Mouse (Mus musculus) CH12.LX (cell line): Measurements from ENCODE around the gene Zp3. TPM values are rescaled to one million over a fixed set of nuclear protein-coding genes. Genes with fewer than 3 reads are reported as not detected.

Experiments
- DNase-seq: peaks from one replicate; pipeline ENCODE4 v3.0.0-alpha.2; 2013; ENCODE audit errors: extremely low read depth
- H3K27ac ChIP-seq: 2 replicates; pipeline ENCODE4 v1.5.1; 2012; ENCODE audit warnings: low read depth, mild to moderate bottlenecking, control low read depth, moderate library complexity; ENCODE audit not compliant: insufficient read depth
- H3K27me3 ChIP-seq: replicated peaks from 2 replicates; pipeline ENCODE3; 2012; ENCODE audit warnings: inconsistent platforms
- H3K36me3 ChIP-seq, 2 experiments: replicated peaks in 1 of 2; 2 replicates each; pipeline versions ENCODE3 to v1.6.1; 2012; ENCODE audit warnings: inconsistent platforms in 1 of 2, low read length in 1 of 2, mild to moderate bottlenecking in 1 of 2, mixed read lengths in 1 of 2, moderate library complexity in 1 of 2; ENCODE audit not compliant: control insufficient read depth in 1 of 2, insufficient read depth in 1 of 2
- H3K4me1 ChIP-seq, 2 experiments: 2 replicates each; pipeline ENCODE4 v1.6.1; 2012; ENCODE audit warnings: inconsistent platforms in 1 of 2, moderate library complexity in 1 of 2; ENCODE audit not compliant: insufficient read depth in 2 of 2, control insufficient read depth in 1 of 2
- H3K4me2 ChIP-seq: 2 replicates; pipeline ENCODE4 v1.6.1; 2012; ENCODE audit warnings: low read depth, mild to moderate bottlenecking, control low read depth; ENCODE audit not compliant: poor library complexity, insufficient read depth, severe bottlenecking
- H3K4me3 ChIP-seq, 3 experiments: fragments of 150-350 bp in 1 of 3; sonication (generic) in 1 of 3; replicated peaks in 1 of 3; 2 replicates each; pipeline versions ENCODE3 to v1.5.1; 2011 to 2012; ENCODE audit warnings: low read depth in 2 of 3, low read length in 2 of 3, mild to moderate bottlenecking in 2 of 3, moderate library complexity in 2 of 3, control low read depth in 1 of 3, improper control_type of control experiment in 1 of 3, inconsistent platforms in 1 of 3, mixed read lengths in 1 of 3; ENCODE audit not compliant: poor library complexity in 1 of 3
- H3K79me2 ChIP-seq: replicated peaks from 2 replicates; pipeline ENCODE4 v1.6.1; 2012; ENCODE audit warnings: mild to moderate bottlenecking, moderate library complexity; ENCODE audit not compliant: control insufficient read depth, poor library complexity, insufficient read depth, severe bottlenecking; ENCODE audit errors: extremely low read depth
- H3K9ac ChIP-seq: 2 replicates; pipeline ENCODE4 v1.6.1; 2012; ENCODE audit warnings: low read depth, mild to moderate bottlenecking, control low read depth, moderate library complexity; ENCODE audit not compliant: insufficient read depth
- H3K9me3 ChIP-seq: replicated peaks from 2 replicates; pipeline ENCODE3; 2012; ENCODE audit warnings: low read length, inconsistent platforms, mixed read lengths
- BHLHE40 ChIP-seq: IDR thresholded peaks from 2 replicates; pipeline ENCODE4 v1.6.1; 2011; ENCODE audit warnings: mild to moderate bottlenecking, low read depth, low read length, improper control_type of control experiment
- CHD1 ChIP-seq: IDR thresholded peaks from 2 replicates; pipeline ENCODE4 v1.6.1; 2012; ENCODE audit warnings: low read depth, low read length, improper control_type of control experiment, inconsistent platforms
- CTCF ChIP-seq, 2 experiments: IDR thresholded peaks in 1 of 2; conservative IDR thresholded peaks in 1 of 2; 2 replicates each; pipeline ENCODE4 v1.5.1; 2011 to 2012; ENCODE audit warnings: low read depth in 2 of 2, low read length in 2 of 2, improper control_type of control experiment in 1 of 2, inconsistent platforms in 1 of 2, mild to moderate bottlenecking in 1 of 2, moderate library complexity in 1 of 2
- EP300 ChIP-seq: IDR thresholded peaks from 2 replicates; pipeline ENCODE4 v1.6.1; 2011; ENCODE audit warnings: low read length, improper control_type of control experiment
- GABPA ChIP-seq: IDR thresholded peaks from 2 replicates; pipeline ENCODE4 v1.6.1; 2012; ENCODE audit warnings: low read depth, low read length, improper control_type of control experiment, inconsistent platforms; ENCODE audit not compliant: insufficient replicate concordance
- JUN ChIP-seq: IDR thresholded peaks from 2 replicates; pipeline ENCODE4 v1.6.1; 2011; ENCODE audit warnings: low read depth, mild to moderate bottlenecking, low read length, improper control_type of control experiment, moderate library complexity; ENCODE audit not compliant: insufficient read depth
- JUND ChIP-seq: conservative IDR thresholded peaks from 2 replicates; pipeline ENCODE4 v1.6.1; 2011; ENCODE audit warnings: low read depth, low read length, improper control_type of control experiment
- KAT2A ChIP-seq: IDR thresholded peaks from 2 replicates; pipeline ENCODE4 v1.6.1; 2012; ENCODE audit warnings: low read length, improper control_type of control experiment, inconsistent platforms; ENCODE audit not compliant: insufficient replicate concordance
- MAFK ChIP-seq: IDR thresholded peaks from 2 replicates; pipeline ENCODE4 v1.6.1; 2011; ENCODE audit warnings: low read length, improper control_type of control experiment; ENCODE audit not compliant: insufficient replicate concordance
- MEF2A ChIP-seq: IDR thresholded peaks from 2 replicates; pipeline ENCODE4 v1.6.1; 2014; ENCODE audit warnings: low read depth, mild to moderate bottlenecking, inconsistent platforms, low read length, improper control_type of control experiment, borderline replicate concordance
- MXI1 ChIP-seq: IDR thresholded peaks from 2 replicates; pipeline ENCODE4 v1.6.1; 2011; ENCODE audit warnings: mild to moderate bottlenecking, low read depth, low read length, improper control_type of control experiment
- MYC ChIP-seq: IDR thresholded peaks from 2 replicates; pipeline ENCODE4 v1.6.1; 2011; ENCODE audit warnings: low read depth, mild to moderate bottlenecking, improper control_type of control experiment, low read length
- NELFE ChIP-seq: IDR thresholded peaks from 2 replicates; pipeline ENCODE4 v1.6.1; 2011; ENCODE audit warnings: low read depth, low read length, improper control_type of control experiment
- NRF1 ChIP-seq: IDR thresholded peaks from 2 replicates; pipeline ENCODE4 v1.6.1; 2014; ENCODE audit warnings: low read depth, mild to moderate bottlenecking, inconsistent platforms, low read length, improper control_type of control experiment, moderate library complexity
- PAX5 ChIP-seq: IDR thresholded peaks from 2 replicates; pipeline ENCODE4 v1.6.1; 2012; ENCODE audit warnings: low read length, inconsistent platforms, mixed read lengths
- POLR2AphosphoS2 ChIP-seq: IDR thresholded peaks from 2 replicates; pipeline ENCODE4 v1.6.1; 2011; ENCODE audit warnings: low read depth, low read length, improper control_type of control experiment
- RAD21 ChIP-seq: IDR thresholded peaks from 2 replicates; pipeline ENCODE4 v1.6.1; 2011; ENCODE audit warnings: low read depth, mild to moderate bottlenecking, low read length, improper control_type of control experiment, moderate library complexity
- TBP ChIP-seq: conservative IDR thresholded peaks from 2 replicates; pipeline ENCODE4 v1.6.1; 2011; ENCODE audit warnings: low read depth, low read length, improper control_type of control experiment
- USF1 ChIP-seq: IDR thresholded peaks from 2 replicates; pipeline ENCODE4 v1.6.1; 2014; ENCODE audit warnings: low read depth, mild to moderate bottlenecking, inconsistent platforms, low read length, improper control_type of control experiment
- USF2 ChIP-seq: conservative IDR thresholded peaks from 2 replicates; pipeline ENCODE4 v1.6.1; 2011; ENCODE audit warnings: low read depth, low read length, improper control_type of control experiment
- ZKSCAN1 ChIP-seq: IDR thresholded peaks from 2 replicates; pipeline ENCODE4 v1.6.1; 2012; ENCODE audit warnings: low read depth, inconsistent platforms, low read length, improper control_type of control experiment, borderline replicate concordance
- ZNF384 ChIP-seq: IDR thresholded peaks from 2 replicates; pipeline ENCODE4 v1.6.1; 2012; ENCODE audit warnings: low read depth, low read length, improper control_type of control experiment, inconsistent platforms
- dilution Hi-C: fragments of 300-500 bp; cut with MboI; formaldehyde crosslinking; loops from 2 replicates; pipeline ENCODE4 v1.14.3; 2020; ENCODE audit warnings: low sequenced_read_pairs; ENCODE audit not compliant: extremely low pct_unique_long_range_greater_than_20kb, extremely low pct_ligation_motif_present
- in situ Hi-C: fragments of 300-500 bp; cut with MboI; formaldehyde crosslinking; loops from 3 replicates; pipeline ENCODE4 v1.14.3; 2019; ENCODE audit warnings: low sequenced_read_pairs, low pct_ligation_motif_present, low pct_unique_long_range_greater_than_20kb, mixed read lengths
- polyA plus RNA-seq: library from polyadenylated mRNA; unstranded; fragments of >175 nt; gene quantifications from 2 replicates; pipeline ENCODE4 v1.2.1, GENCODE M21; 2012; ENCODE audit warnings: low read depth; ENCODE audit not compliant: insufficient read length
- total RNA-seq, 2 experiments: library from RNA; depleted of rRNA; stranded (reverse); fragments of 300-350 nt in 1 of 2; fragments of >200 nt in 1 of 2; gene quantifications; 2 replicates each; pipeline ENCODE4 v1.2.3; 2012 to 2014

Zp3 gene
- total RNA-seq (2012; rRNA removed) (0.13 TPM in 1 of 2 replicates, not detected in the other), total RNA-seq (2014; rRNA removed) (not detected in 2 replicates), polyA plus RNA-seq (not detected in 2 replicates)

GRCm38 (mm10) chr5:135979904-135980303, at the start of gene Zp3:
Gene Zp3 (plus strand): TSS chr5:135980099.
- no peak for TF ChIP-seq EP300
- no peak for TF ChIP-seq RAD21
- TF ChIP-seq TBP, result no peak
- no peak for TF ChIP-seq MXI1
- TF ChIP-seq KAT2A, result no peak
- no peak for TF ChIP-seq POLR2AphosphoS2
- no peak for TF ChIP-seq PAX5
- no peak for TF ChIP-seq JUN
- no peak for TF ChIP-seq JUND
- TF ChIP-seq MAFK, result no peak
- TF ChIP-seq ZNF384, result no peak
- TF ChIP-seq NRF1, result no peak
- no peak for TF ChIP-seq BHLHE40
- no peak for TF ChIP-seq CHD1
- TF ChIP-seq NELFE, result no peak
- TF ChIP-seq CTCF (conservative IDR thresholded peaks at IDR 0.05 in 1 of 2, IDR thresholded peaks at IDR 0.05 in 1 of 2; ENCODE audit: low read depth in 2 of 2, low read length in 2 of 2), result no peak
- TF ChIP-seq GABPA, result no peak
- TF ChIP-seq USF1, result no peak
- TF ChIP-seq MEF2A, result no peak
- TF ChIP-seq MYC, result no peak
- in situ Hi-C loops, result loop anchor here (5.0 to 10.0 kb wide), 2 partner anchors 77 to 195 kb away; partner anchors contain the start of gene Orai2
- H3K9me3 ChIP-seq, result no peaks in the 10 kb centered on the region
- no peaks in the 10 kb centered on the region for H3K36me3 ChIP-seq
- no peak within 1 kb of the TSS for H3K9ac ChIP-seq
- H3K27me3 ChIP-seq, result peaks cover 3% of the 10 kb centered on the region
- H3K4me3 ChIP-seq, result no peak within 1 kb of the TSS
- dilution Hi-C loops, result no loop called here
- H3K79me2 ChIP-seq, result no peaks in the 10 kb centered on the region
- no peak within 1 kb of the TSS for H3K4me2 ChIP-seq
- DNase-seq, result no peak
- H3K4me1 ChIP-seq, result peaks cover 0 to 4% of the 10 kb centered on the region in 2 experiments; a peak in 2 of 4 replicates
- no peak within 1 kb of the TSS for H3K27ac ChIP-seq

DNA sequence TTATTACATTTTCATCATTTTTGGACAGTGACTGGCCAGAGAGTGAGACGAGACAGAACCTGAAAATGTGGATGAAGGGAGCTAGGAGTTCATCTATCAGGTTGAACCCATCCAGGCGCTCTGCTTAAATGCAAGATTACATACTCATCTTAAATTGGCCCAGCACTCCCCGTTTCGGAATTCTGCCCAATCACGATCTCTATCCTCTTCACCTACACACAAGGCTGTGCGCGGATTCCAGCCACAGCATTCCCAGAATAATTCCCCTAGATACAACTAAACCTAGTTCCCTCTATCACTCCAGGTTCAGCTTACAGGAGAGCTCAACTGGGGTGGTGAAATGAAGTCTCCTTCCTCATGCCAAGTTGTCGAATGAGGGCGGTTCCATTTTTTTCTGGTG, 48.4 kb upstream of the Zp3 start:
- in situ Hi-C loops (no loop called here), dilution Hi-C loops (no loop called here)
- H3K27ac ChIP-seq, result no peak overlapping the region
- H3K4me1 ChIP-seq, result peaks cover 5 to 63% of the 10 kb centered on the region in 2 experiments; a peak in 3 of 4 replicates
- H3K27me3 ChIP-seq, result no peaks in the 10 kb centered on the region
- H3K9me3 ChIP-seq, result no peaks in the 10 kb centered on the region
- peaks cover 45 to 58% of the 10 kb centered on the region in 2 experiments for H3K36me3 ChIP-seq
- no peak for DNase-seq
- H3K4me3 ChIP-seq, result no peak overlapping the region
- H3K79me2 ChIP-seq, result peaks cover 76% of the 10 kb centered on the region
- no peak overlapping the region for H3K9ac ChIP-seq
- TF ChIP-seq ZKSCAN1, result no peak
- TF ChIP-seq ZNF384, result no peak
- TF ChIP-seq USF2, result no peak
- peak overlapping the region; percentile 8; the same call in 1 of the 2 replicates for H3K4me2 ChIP-seq
